Mouse (Mus musculus): ENCODE data around the gene Adgrg5. TPM values are rescaled to one million over a fixed set of nuclear protein-coding genes. Genes with fewer than 3 reads are reported as not detected.

The Adgrg5 gene
- total and polyA plus RNA-seq, 2 experiments from 2014 or later = 0.11 TPM; not detected in 1

- 92% methylated on average over 9 of the region's 9 CpGs for WGBS
- no peaks in the 10 kb centered on the region for H3K27me3 ChIP-seq (ENCODE audit: insufficient read depth, low read length)
- no peak overlapping the region for H3K4me3 ChIP-seq (ENCODE audit: low read length)
- H3K9me3 ChIP-seq (ENCODE audit: low read length) = no peaks in the 10 kb centered on the region
- ATAC-seq = no peak
- no peak for DNase-seq (ENCODE audit: low spot score)
- H3K9ac ChIP-seq (replicated peaks; ENCODE audit: low read length) = no peak overlapping the region
- TF ChIP-seq CTCF (IDR thresholded peaks at IDR 0.05; ENCODE audit: low read depth) = no peak
- no peak overlapping the region for H3K4me2 ChIP-seq (ENCODE audit: low read depth, low read length)
- H3K27ac ChIP-seq = no peak overlapping the region
- H3K4me1 ChIP-seq (ENCODE audit: insufficient read depth, low read length) = peaks cover 8% of the 10 kb centered on the region; the same call in 1 of the 2 replicates
- H3K36me3 ChIP-seq (ENCODE audit: insufficient read depth, low read length) = no peaks in the 10 kb centered on the region
These were observed 49.8 kb downstream of the Adgrg5 start for GRCm38 (mm10) chr8:94973270-94973669.

- H3K9me3 ChIP-seq (ENCODE audit: low read length) = no peaks in the 10 kb centered on the region
- H3K4me1 ChIP-seq (ENCODE audit: insufficient read depth, low read length) = peaks cover 11% of the 10 kb centered on the region; the same call in 1 of the 2 replicates
- TF ChIP-seq CTCF (IDR thresholded peaks at IDR 0.05; ENCODE audit: low read depth) = no peak
- no peak overlapping the region for H3K4me2 ChIP-seq (ENCODE audit: low read depth, low read length)
- H3K9ac ChIP-seq (replicated peaks; ENCODE audit: low read length) = no peak overlapping the region
- no peaks in the 10 kb centered on the region for H3K36me3 ChIP-seq (ENCODE audit: insufficient read depth, low read length)
- no peak for ATAC-seq
- no peak for DNase-seq (ENCODE audit: low spot score)
- H3K27me3 ChIP-seq (ENCODE audit: insufficient read depth, low read length) = no peaks in the 10 kb centered on the region
- H3K27ac ChIP-seq = no peak overlapping the region
- 85% methylated on average over 9 of the region's 9 CpGs for WGBS
- no peak overlapping the region for H3K4me3 ChIP-seq (ENCODE audit: low read length)
These were observed 50.3 kb downstream of the Adgrg5 start for GRCm38 (mm10) chr8:94973786-94974185.

GRCm38 (mm10) chr8:94974467-94975165, 51.1 kb downstream of the Adgrg5 start, which contains the start of gene Adgrg1:
Gene Adgrg1, plus strand, starts transcription at chr8:94974751.
- H3K4me3 ChIP-seq (ENCODE audit: low read length) = no peak within 1 kb of the TSS
- 64% methylated on average over 7 of the region's 7 CpGs for WGBS
- H3K36me3 ChIP-seq (ENCODE audit: insufficient read depth, low read length) = no peaks in the 10 kb centered on the region
- no peak for ATAC-seq
- H3K4me1 ChIP-seq (ENCODE audit: insufficient read depth, low read length) = peaks cover 11% of the 10 kb centered on the region; the same call in 1 of the 2 replicates
- DNase-seq (ENCODE audit: low spot score) = no peak
- no peak within 1 kb of the TSS for H3K4me2 ChIP-seq (ENCODE audit: low read depth, low read length)
- no peak for TF ChIP-seq CTCF (IDR thresholded peaks at IDR 0.05; ENCODE audit: low read depth)
- H3K27me3 ChIP-seq (ENCODE audit: insufficient read depth, low read length) = no peaks in the 10 kb centered on the region
- H3K27ac ChIP-seq = no peak within 1 kb of the TSS
- no peaks in the 10 kb centered on the region for H3K9me3 ChIP-seq (ENCODE audit: low read length)
- no peak within 1 kb of the TSS for H3K9ac ChIP-seq (replicated peaks; ENCODE audit: low read length)

GRCm38 (mm10) chr8:94976651-94977417, 53.3 kb downstream of the Adgrg5 start:
- peak overlapping the region; percentile 22; the same call in 1 of the 2 replicates for H3K9ac ChIP-seq (replicated peaks; ENCODE audit: low read length)

GRCm38 (mm10) chr8:94978131-94978530, 54.6 kb downstream of the Adgrg5 start:
- WGBS = 34% methylated on average over 9 of the region's 9 CpGs
- Histone ChIP-seq H3K4me3 (ENCODE audit: low read length) (no peak overlapping the region), H3K4me2 (ENCODE audit: low read depth, low read length) (peak overlapping the region; percentile 42), H3K36me3 (ENCODE audit: insufficient read depth, low read length) (no peaks in the 10 kb centered on the region), H3K27me3 (ENCODE audit: insufficient read depth, low read length) (no peaks in the 10 kb centered on the region), H3K4me1 (ENCODE audit: insufficient read depth, low read length) (peaks cover 33% of the 10 kb centered on the region), H3K9ac (replicated peaks; ENCODE audit: low read length) (no peak overlapping the region), H3K27ac (no peak overlapping the region), H3K9me3 (ENCODE audit: low read length) (no peaks in the 10 kb centered on the region)
- no peak for TF ChIP-seq CTCF (IDR thresholded peaks at IDR 0.05; ENCODE audit: low read depth)
- no peak for DNase-seq (ENCODE audit: low spot score)
- peak; percentile 19; the same call in 1 of the 2 replicates for ATAC-seq

More at GRCm38 (mm10) chr8:94976651-94977417, 53.3 kb downstream of the Adgrg5 start:
- ATAC-seq = peak; percentile 13; the same call in 1 of the 2 replicates
- Histone ChIP-seq H3K4me2 (ENCODE audit: low read depth, low read length) (peak overlapping the region; percentile 42), H3K36me3 (ENCODE audit: insufficient read depth, low read length) (no peaks in the 10 kb centered on the region), H3K4me1 (ENCODE audit: insufficient read depth, low read length) (peaks cover 20% of the 10 kb centered on the region), H3K27me3 (ENCODE audit: insufficient read depth, low read length) (no peaks in the 10 kb centered on the region), H3K4me3 (ENCODE audit: low read length) (peak overlapping the region; percentile 19; the same call in 1 of the 2 replicates), H3K27ac (no peak overlapping the region), H3K9me3 (ENCODE audit: low read length) (no peaks in the 10 kb centered on the region)
- WGBS = 24% methylated on average over 17 of the region's 17 CpGs
- no peak for DNase-seq (ENCODE audit: low spot score)
- no peak for TF ChIP-seq CTCF (IDR thresholded peaks at IDR 0.05; ENCODE audit: low read depth)

- no peak for TF ChIP-seq CTCF (IDR thresholded peaks at IDR 0.05; ENCODE audit: low read depth)
- 63% methylated on average over 13 of the region's 13 CpGs for WGBS
- H3K4me1 ChIP-seq (ENCODE audit: insufficient read depth, low read length) = peaks cover 38% of the 10 kb centered on the region
- H3K4me2 ChIP-seq (ENCODE audit: low read depth, low read length) = peak overlapping the region; percentile 42; the same call in 1 of the 2 replicates
- ATAC-seq (no peak), DNase-seq (ENCODE audit: low spot score) (no peak)
- no peaks in the 10 kb centered on the region for H3K36me3 ChIP-seq (ENCODE audit: insufficient read depth, low read length)
- H3K9me3 ChIP-seq (ENCODE audit: low read length) = no peaks in the 10 kb centered on the region
- H3K27me3 ChIP-seq (ENCODE audit: insufficient read depth, low read length) = no peaks in the 10 kb centered on the region
- no peak overlapping the region for H3K27ac ChIP-seq
- H3K4me3 ChIP-seq (ENCODE audit: low read length) = no peak overlapping the region
- H3K9ac ChIP-seq (replicated peaks; ENCODE audit: low read length) = no peak overlapping the region
These were observed 55.3 kb downstream of the Adgrg5 start for GRCm38 (mm10) chr8:94978593-94979319.
